Mouse (Mus musculus) heart, postnatal 36 days (tissue): ENCODE results near the gene Irs1. TPM values are rescaled to one million over a fixed set of nuclear protein-coding genes. Genes with fewer than 3 reads are reported as not detected.

ENCODE experiments used
- DNase-seq, 2 experiments: peaks; one replicate each; pipeline ENCODE4 v3.0.0; 2021 to 2022
- intact Hi-C: fragments of 180-260 bp; cut with DNase I; formaldehyde crosslinking; loops from one replicate; pipeline ENCODE4 v1.15.1; 2025
- total RNA-seq, 2 experiments: library from RNA; stranded (reverse); gene quantifications; 2 replicates each; pipeline ENCODE4 v1.2.3; 2021

Gene Irs1
- total RNA-seq, 2 experiments from 2014 or later = 36.6 to 41.5 TPM

DNA sequence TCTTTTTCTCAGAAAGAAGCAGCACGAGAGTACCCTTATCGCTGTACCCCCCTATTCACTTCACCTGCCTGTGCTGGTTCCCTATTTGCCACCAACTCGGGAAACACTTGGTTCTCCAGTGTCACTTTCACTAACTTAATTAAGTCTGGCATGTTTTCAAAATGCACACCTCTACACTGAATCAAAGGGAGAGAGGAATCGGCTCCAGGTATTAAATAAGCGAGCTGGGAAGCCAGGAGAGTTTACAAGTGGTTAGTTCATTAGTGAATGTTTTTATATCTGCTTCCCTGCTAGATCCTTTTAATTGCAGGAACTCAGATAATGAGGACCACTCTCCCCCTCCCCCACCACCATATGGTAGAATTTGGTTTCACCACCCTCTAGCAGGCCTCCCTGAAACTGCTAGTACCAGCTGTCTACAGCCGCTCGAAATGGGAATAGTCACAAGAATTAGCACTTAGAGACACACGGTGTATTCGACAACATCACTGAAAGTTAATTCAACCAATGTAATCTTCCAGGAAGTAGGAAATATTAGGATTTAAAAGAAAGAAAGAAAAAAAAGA is 30.1 kb downstream of the Irs1 start:
- intact Hi-C loops = no loop called here
- DNase-seq = no peak

GRCm38 (mm10) chr1:82260055-82260454 is 31.2 kb downstream of the Irs1 start:
- intact Hi-C loops = no loop called here
- no peak for DNase-seq

DNA sequence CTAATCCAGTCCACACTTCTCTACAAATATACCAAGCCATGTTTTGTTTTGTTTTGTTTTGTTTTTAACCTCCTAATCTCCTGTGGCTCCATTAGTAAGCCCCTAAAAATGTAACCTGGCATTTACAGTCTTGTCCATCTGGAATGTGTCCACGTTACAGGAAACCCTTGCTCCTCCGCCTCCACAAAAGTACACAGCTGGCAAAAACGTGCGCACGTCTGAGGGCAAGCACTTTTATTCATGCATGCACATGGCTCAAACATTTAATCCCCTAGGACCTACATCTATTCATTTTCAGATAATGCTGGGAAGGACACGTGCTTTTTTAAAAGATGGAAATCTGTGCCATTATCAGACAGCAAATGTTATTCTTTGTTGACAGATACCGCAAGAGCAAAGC is 32.9 kb downstream of the Irs1 start:
- DNase-seq = no peak
- intact Hi-C loops = no loop called here

DNA sequence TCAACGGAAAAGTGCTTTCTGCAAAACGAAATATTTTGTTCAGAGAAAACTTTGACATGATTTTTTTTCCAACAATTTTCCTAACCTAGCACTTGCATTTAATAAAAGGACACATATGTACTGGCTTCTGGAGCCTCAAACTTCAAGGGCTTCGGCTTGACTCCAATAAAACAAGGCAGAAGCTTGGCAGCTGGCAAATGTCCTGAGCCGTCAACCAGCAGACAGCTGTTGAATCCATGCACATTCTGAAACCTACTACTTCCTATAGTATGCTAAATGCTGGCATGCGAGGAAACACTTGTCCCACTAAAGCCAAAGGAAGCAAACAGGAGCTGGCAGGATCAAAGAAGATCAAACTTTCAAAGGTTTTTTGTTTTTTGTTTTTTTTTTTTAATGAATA is 33.8 kb downstream of the Irs1 start:
- intact Hi-C loops = no loop called here
- DNase-seq = peak in 1 of 2 experiments; percentile 25

DNA sequence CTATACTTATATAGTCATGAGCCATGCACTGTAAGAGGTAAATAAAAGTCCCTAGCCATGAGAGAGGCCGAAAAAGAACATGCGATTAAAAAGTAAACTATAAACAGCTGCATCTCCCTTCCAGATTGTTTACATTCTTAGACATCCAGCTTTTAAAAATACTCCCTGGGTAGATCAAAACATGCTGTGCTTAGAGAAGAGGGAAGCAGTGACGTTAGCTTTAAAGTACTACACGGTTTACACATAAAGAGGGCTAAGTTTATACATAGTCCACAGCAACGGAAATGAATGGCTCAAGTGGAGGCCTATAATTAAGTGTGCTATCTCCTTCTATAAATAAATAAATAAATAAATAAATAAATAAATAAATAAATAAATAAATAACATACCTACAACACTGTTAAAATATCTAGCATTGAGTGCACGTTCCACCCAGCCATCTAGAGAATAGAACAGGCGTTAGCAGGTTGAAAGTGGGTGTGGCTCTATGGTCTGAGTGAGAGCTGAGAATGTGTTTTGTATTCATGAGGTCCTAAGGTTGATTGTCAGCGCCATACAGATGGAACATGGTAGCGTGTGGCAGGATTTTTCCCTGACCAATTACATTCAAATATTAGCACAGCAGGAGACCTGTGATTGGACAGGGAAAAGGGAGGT is 37.3 kb downstream of the Irs1 start:
- intact Hi-C loops = no loop called here
- DNase-seq = no peak

- intact Hi-C loops = no loop called here
Observed at GRCm38 (mm10) chr1:82247221-82247951, 43.8 kb downstream of the Irs1 start.

DNA sequence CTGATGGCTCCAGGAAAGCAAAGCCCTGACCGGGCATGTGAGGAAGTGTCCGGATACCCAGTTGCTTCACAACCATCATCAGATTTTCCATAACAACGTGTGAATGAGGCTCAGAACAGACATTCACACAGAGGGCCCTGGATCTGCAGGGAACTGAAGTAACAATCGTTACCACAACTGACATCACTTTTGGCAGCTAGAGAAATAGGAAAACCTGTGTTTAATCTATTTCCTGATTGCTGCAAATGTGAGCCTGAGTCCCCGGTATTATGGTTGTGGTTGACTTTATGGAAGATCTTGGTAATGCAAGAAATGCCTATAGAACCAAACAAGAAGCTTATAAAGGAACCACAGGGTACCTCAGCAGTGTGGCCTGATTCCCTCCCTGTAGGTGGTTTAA is 46.2 kb downstream of the Irs1 start:
- intact Hi-C loops = no loop called here
- DNase-seq = no peak

More at GRCm38 (mm10) chr1:82247221-82247951, 43.8 kb downstream of the Irs1 start:
- DNase-seq = no peak

DNA sequence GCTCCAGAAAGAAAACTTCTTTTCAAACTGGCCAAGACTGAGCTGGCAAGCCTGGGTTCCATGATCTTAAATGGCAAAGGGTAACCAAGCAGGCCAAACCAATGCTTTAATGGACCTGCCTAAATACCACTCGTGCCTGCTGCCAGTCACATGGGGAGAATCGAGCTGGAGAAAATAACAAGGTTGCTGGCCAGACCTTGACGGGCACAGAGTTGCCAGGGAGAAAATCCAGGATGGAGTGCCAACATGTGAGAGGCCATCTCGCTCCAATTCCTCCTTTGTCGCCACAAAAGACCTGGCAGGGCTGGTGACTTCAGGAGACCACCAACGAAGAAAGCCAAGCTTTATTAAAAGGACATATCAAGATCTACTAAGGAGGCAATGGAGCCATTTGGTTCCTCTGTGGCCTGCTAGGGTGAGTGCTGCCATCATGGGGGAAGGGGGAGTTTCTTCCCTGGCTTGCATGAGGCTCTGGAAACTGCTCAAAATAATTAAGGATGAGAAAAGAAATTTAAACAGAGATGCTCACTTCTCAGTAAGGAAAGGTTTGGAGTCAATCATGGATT is 47.9 kb downstream of the Irs1 start:
- DNase-seq = peak in 1 of 2 experiments; percentile 24
- intact Hi-C loops = loop anchor here (2.0 to 5.0 kb wide), 2 partner anchors 41 kb away; no protein-coding TSS in a partner anchor

DNA sequence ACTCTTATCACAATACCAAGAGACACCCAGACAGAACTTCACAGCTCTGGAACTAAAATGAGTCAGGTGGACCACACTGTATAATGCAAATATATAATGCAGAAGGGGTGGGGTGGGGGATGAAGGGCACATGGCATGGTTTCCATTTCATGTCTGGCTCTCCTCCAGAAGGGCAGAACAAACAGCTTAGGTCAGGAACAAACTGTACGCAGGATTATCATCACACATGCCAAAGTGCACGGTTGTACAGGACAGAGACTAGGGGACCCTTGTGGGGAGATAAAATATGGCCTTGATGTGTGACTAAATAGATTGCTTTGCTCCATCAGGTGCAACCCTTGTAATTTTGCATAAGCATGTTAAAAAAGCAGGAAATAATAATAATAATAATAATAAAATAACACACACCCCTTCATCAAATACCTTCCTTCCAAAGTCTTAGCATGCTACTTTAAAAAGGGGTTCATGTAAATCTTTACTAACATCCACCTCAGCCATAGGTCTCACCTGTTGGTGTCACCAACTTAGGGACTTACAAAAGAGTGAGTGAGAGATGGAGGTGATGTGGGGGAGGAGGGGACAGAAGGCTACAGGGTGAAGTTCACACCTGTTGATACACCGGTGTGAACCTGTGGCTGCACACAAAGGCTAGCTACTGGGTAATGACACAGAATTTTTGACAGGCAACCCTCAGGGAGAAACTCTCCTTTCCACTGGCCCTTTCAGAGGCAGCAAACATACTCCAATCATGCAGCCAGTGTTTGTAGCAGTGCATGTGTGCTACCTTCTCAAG is 51.6 kb downstream of the Irs1 start:
- intact Hi-C loops = loop anchor here (5.0 kb wide), 1 partner anchor 37 kb away; no protein-coding TSS in a partner anchor

GRCm38 (mm10) chr1:82238245-82238644 is 53.0 kb downstream of the Irs1 start:
- intact Hi-C loops = no loop called here
- DNase-seq = no peak

More for the DNA sequence above, 51.6 kb downstream of the Irs1 start:
- no peak for DNase-seq

- no peak for DNase-seq
- intact Hi-C loops = no loop called here
Observed at GRCm38 (mm10) chr1:82235455-82236104, 55.6 kb downstream of the Irs1 start.

DNA sequence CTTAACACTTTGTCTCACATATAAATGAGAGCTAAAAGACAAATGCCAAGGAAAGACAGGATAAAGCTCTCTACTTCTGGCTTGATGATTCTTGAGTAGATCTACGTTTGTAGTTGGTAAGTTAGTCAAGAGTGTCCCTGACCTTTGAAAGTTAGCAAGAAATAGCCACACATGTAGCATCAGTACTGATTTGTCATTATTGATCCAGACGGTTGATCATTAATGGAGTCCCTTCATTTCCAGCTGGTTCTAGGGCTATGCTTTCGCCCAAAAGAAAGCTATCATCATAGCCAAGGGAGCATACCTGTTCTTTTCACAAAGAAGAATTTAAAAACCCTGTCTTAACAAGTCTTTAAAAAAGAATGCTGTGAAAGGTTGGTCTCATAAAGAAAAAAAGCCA is 56.6 kb downstream of the Irs1 start:
- DNase-seq = no peak
- intact Hi-C loops = no loop called here

- no peak for DNase-seq
- intact Hi-C loops = no loop called here
Observed at GRCm38 (mm10) chr1:82232812-82233211, 58.4 kb downstream of the Irs1 start, which contains the start of gene Gm9747. Gene Gm9747, plus strand, starts transcription at chr1:82233112.

- intact Hi-C loops = no loop called here
- DNase-seq = no peak
Observed at GRCm38 (mm10) chr1:82228841-82229240, 62.4 kb downstream of the Irs1 start.

- DNase-seq = no peak
- intact Hi-C loops = no loop called here
Observed at GRCm38 (mm10) chr1:82223042-82223795, 68.0 kb downstream of the Irs1 start.

DNA sequence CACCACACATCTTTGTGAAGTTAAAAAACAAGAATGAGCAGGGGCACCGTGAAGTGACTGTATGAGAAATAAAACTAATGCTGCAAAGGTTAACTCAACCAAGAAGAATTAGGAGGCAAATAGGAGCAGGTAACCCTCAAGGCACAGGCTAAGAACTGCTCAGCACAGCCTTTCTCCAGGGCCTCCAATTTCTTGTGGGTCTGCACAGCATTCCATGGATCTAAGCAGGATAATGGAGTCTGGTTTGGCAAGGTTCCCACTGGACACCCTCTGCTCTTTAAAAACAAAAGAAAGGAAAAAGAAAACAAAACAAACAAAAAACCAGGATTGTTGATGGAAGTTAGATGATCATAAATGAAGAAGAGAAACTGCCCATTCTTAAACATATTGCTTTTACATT is 69.8 kb downstream of the Irs1 start:
- no peak for DNase-seq
- intact Hi-C loops = no loop called here

- no peak for DNase-seq
- intact Hi-C loops = no loop called here
Observed at GRCm38 (mm10) chr1:82220673-82221396, 70.4 kb downstream of the Irs1 start.

- DNase-seq = no peak
- intact Hi-C loops = no loop called here
Observed at GRCm38 (mm10) chr1:82207511-82207910, 83.7 kb downstream of the Irs1 start.

DNA sequence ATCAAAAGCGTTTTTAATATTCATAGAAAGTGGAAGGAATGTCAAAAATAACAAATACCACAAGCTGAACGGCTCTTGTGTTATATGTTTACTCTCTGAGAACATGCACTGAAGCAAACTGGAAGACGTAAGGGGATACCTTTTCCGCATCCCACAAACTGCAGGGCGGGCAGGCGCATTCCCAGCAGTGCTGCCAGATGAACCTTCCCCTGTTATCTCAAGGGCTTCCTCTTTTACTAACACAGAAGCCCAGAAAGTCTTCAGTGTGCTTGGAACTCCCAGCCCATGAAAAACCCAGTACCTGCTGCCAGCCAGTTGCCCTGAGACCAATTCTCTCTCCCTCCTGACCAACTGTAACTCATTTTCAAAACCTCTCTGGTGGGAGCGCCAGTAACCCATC is 90.6 kb downstream of the Irs1 start:
- peak; percentile 25 to 48 for DNase-seq
- intact Hi-C loops = loop anchor here (2.0 to 5.0 kb wide), 2 partner anchors 42 to 84 kb away; no protein-coding TSS in a partner anchor
